Mouse (Mus musculus): ENCODE measurements around the gene Atp8a1. TPM values are rescaled to one million over a fixed set of nuclear protein-coding genes. Genes with fewer than 3 reads are reported as not detected.

Gene Atp8a1
- polyA plus RNA-seq, 1 experiment from 2014 or later, result 8.1 TPM

DNA sequence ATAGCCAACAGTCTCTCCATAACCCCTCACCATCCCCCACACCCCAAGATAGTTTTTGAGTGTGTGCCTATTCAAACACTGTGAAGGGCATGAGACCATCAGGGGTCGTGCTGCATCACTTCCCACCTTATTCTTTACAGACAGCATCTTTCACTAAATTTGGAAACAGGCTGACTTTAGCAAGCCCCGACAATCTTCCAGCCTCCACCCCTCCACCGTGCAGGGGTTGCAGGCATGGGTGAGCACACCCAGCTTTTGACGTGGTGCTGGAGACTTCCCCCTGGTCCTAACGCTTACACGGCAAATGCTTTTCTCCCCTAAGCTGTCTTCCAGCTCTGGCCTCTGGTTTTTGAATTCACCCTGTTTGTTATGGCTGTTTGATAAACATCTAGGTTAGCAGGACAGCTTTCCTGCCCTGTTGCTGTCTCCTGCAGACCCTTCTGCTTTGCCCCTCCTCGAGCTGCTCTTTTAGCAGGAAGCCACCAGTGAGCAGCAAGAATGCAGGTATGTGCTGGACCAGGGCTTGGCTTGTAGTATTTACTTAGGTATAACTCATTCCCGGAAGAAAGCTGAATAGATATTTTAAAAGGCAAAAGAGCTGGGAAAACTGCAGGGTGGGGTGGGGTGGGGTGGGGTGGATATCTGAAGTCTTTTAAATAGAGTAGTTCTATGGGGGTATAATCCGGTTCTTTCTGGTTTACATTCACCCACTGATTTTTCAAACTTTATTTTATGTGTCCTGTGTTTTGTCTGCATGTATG, 218.9 kb downstream of the Atp8a1 start:
- Histone ChIP-seq H3K4me2 (replicated peaks) (no peak overlapping the region), H3K9ac (no peak overlapping the region), H3K36me3 (no peaks in the 10 kb centered on the region), H3K27ac (replicated peaks) (no peak overlapping the region), H3K4me3 (replicated peaks) (no peak overlapping the region), H3K27me3 (no peaks in the 10 kb centered on the region), H3K9me3 (replicated peaks) (no peaks in the 10 kb centered on the region), H3K4me1 (no peaks in the 10 kb centered on the region)
- ATAC-seq (ENCODE audit: insufficient number of reproducible peaks, low FRiP score, low TSS enrichment, low read depth), result no peak
- 78% methylated on average over 9 of the region's 9 CpGs for WGBS

DNA sequence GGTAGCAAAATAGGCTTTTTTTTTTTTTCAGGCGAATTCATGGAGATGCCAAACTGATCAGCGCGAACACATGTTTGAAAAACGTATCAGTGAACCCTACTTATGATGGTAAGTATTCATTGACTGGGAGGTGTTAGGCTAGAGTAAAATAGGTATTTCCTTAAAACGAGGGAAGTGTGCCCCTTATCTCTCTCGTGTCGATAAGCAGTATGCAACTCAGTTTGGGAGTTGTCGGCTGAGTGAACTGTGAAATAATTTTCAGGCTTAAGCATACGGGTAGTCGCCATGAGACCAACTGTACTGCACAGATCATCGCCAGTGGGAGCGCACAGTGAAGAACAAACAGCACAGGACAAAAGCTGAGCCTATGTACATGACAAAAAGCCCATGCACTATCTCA, 226.0 kb downstream of the Atp8a1 start:
- WGBS, result 90% methylated on average over 12 of the region's 12 CpGs
- no peak for ATAC-seq (ENCODE audit: insufficient number of reproducible peaks, low FRiP score, low TSS enrichment, low read depth)
- H3K4me3 ChIP-seq (replicated peaks), result no peak overlapping the region
- H3K9ac ChIP-seq, result no peak overlapping the region
- no peaks in the 10 kb centered on the region for H3K9me3 ChIP-seq (replicated peaks)
- H3K27ac ChIP-seq (replicated peaks), result no peak overlapping the region
- H3K4me2 ChIP-seq (replicated peaks), result no peak overlapping the region
- H3K4me1 ChIP-seq, result no peaks in the 10 kb centered on the region
- no peaks in the 10 kb centered on the region for H3K27me3 ChIP-seq
- no peaks in the 10 kb centered on the region for H3K36me3 ChIP-seq

DNA sequence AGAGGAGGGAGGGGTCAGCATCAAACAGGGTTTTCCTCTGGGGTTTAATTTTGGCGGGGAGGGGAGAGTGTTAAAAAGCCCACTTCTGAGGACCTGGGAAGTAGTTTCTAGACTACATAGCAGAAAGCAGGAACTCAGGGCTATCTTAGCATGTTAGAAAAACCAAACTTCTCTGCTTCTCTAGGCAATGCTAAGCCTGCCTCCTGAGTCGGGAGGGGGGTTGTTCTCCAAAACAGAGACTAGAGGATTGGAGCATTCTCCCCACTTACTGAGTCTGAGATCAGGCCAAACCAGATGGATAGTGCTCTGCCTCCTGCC, 237.8 kb downstream of the Atp8a1 start:
- WGBS, result 16% methylated on average over 2 of the region's 2 CpGs
- ATAC-seq (ENCODE audit: insufficient number of reproducible peaks, low FRiP score, low TSS enrichment, low read depth), result no peak

DNA sequence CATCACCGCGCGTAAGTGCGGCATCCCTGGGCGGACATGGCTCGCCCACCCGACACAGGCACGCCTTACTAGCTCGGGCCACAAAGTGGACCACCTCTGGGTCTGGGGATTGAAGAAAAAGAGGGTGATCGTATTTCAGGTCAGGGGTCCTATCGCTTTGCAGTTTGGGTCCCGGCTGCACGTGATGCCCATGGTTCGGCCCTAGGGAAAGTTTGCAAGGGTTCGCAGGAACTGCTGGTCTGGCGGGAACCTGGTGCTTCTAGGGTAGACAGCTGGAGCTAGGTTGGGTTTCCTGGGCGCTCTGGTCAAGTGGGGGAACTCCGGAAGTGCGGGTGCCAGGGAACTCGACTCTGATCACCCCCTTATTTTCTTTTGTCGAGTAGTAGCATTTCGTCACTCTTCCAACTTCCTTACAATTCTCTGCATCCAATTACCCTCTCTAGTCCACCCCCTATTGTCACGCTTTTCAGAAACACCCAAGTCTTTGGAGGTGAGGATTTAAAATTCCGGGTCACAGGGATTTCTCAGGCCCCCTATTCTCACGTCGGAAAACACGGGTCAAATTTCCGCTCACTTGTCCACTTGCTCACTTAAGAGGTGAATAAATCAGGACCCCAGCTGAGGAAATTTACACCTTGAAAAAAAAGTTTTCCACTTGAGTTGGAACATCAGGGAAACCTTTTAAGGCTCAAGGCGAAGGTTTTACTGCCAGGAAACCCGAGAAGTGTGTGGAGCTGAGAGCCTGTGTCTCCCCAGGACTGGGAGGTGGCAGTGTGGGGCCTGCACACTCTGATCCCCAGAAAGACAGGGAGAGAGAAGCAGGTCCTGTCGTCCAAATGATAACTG, 238.3 kb downstream of the Atp8a1 start:
- WGBS, result 4% methylated on average over 31 of the region's 31 CpGs
- H3K27me3 ChIP-seq, result peaks cover 63% of the 10 kb centered on the region
- no peak overlapping the region for H3K27ac ChIP-seq (replicated peaks)

More for the DNA sequence above, 237.8 kb downstream of the Atp8a1 start:
- no peaks in the 10 kb centered on the region for H3K36me3 ChIP-seq
- H3K9me3 ChIP-seq (replicated peaks), result no peaks in the 10 kb centered on the region
- H3K27ac ChIP-seq (replicated peaks), result no peak overlapping the region
- H3K27me3 ChIP-seq, result peaks cover 63% of the 10 kb centered on the region
- H3K4me1 ChIP-seq, result peaks cover 21% of the 10 kb centered on the region
- H3K4me2 ChIP-seq (replicated peaks), result no peak overlapping the region
- no peak overlapping the region for H3K4me3 ChIP-seq (replicated peaks)
- no peak overlapping the region for H3K9ac ChIP-seq

DNA sequence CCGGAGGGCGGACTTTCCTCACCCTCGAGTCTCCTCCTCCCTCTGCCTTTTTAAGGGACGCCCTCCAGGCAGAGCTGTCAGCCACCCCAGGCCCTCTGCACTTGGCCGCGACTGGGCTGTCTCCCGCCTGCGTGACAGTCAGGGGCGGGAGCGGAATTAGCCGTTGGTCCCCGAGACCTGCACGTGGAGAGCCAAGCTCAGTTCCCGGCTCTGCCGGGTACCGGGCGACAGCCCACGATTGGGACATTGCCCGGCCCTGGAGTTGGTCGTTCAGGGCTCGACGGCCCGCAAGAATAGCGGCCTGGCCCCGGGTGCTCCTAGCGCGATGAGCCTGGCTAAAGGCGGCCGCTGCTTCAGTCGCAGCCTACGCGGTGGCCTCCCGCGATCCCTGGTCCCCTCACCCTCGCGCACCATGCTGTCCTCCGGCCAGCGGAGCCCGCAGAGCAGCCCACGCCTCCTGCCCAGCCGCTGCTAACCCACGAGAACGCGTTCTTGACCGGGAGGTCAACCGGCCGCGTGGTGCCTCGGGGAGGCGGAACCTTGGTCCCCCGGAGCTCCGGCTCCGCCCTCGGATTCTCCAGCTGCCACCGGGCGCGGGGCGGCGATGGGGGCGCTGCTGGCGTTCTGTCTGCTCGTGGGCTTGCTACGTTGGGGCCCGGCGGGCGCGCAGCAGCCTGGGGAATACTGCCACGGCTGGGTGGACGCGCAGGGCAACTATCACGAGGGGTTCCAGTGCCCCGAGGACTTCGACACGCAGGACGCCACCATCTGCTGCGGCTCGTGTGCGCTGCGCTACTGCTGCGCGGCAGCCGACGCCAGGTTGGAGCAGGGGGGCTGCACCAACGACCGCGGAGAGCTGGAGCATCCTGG, 239.2 kb downstream of the Atp8a1 start, which contains the start of gene Shisa3:
Gene Shisa3, plus strand, starts transcription at position 79 of the 870 bp plus-strand sequence.
- Histone ChIP-seq H3K36me3 (no peaks in the 10 kb centered on the region), H3K4me1 (peaks cover 21% of the 10 kb centered on the region), H3K4me3 (replicated peaks) (peak within 1 kb of the TSS; percentile 51), H3K4me2 (replicated peaks) (peak within 1 kb of the TSS; percentile 94), H3K27me3 (peaks cover 66% of the 10 kb centered on the region), H3K27ac (replicated peaks) (no peak within 1 kb of the TSS), H3K9me3 (replicated peaks) (no peaks in the 10 kb centered on the region), H3K9ac (no peak within 1 kb of the TSS)
- peak; percentile 67 for ATAC-seq (ENCODE audit: insufficient number of reproducible peaks, low FRiP score, low TSS enrichment, low read depth)
- under 1% methylated on average over 81 of the region's 86 CpGs for WGBS

More for the DNA sequence above, 238.3 kb downstream of the Atp8a1 start:
- H3K4me3 ChIP-seq (replicated peaks), result peak overlapping the region; percentile 51
- peaks cover 21% of the 10 kb centered on the region for H3K4me1 ChIP-seq
- ATAC-seq (ENCODE audit: insufficient number of reproducible peaks, low FRiP score, low TSS enrichment, low read depth), result no peak
- no peak overlapping the region for H3K9ac ChIP-seq
- H3K9me3 ChIP-seq (replicated peaks), result no peaks in the 10 kb centered on the region
- no peaks in the 10 kb centered on the region for H3K36me3 ChIP-seq
- peak overlapping the region; percentile 94 for H3K4me2 ChIP-seq (replicated peaks)

DNA sequence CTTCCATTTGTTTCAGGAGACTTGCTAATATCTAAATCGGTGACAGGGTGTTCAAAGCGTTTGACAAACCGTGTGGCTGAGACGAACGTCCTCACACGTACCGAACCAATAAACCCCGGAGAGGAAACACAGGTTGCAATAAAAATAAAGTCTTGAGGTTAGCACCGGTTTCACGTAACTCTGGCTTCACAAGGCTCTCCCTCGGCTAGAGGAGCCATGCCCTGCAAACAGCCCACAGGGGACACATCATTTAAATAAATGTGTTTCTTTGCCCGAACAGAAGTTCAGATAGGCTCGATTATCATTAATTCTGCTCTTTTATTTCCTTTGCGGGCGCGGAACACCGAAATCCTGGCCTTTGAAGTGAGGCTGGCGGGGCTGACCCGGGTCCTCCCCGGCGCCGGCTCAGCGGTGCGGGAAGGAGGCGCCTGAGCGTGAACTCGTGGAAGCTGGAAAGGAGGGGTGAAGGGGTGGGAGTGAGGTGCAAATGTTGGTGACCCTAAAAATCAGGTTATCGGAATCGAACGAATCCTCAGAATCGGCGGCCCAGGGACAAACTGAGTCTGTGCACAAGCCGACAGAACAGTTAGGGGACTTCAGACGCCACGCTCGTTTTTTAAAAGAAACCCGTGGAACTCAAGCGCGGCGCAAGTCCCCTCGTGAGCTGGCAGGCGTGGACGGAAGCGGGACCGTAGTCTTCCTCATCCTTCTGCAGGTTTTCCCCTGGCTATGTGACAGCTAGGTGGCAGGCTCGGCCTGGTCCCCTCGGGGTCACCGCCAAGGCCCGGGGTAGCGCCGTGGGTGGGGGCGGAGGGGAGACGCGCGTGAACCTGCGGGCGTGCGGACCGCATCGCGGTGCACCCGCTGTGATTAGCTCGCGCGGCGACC, 240.1 kb downstream of the Atp8a1 start:
- Histone ChIP-seq H3K27ac (replicated peaks) (no peak overlapping the region), H3K36me3 (no peaks in the 10 kb centered on the region), H3K4me2 (replicated peaks) (peak overlapping the region; percentile 94), H3K4me1 (peaks cover 21% of the 10 kb centered on the region), H3K9me3 (replicated peaks) (no peaks in the 10 kb centered on the region), H3K4me3 (replicated peaks) (peak overlapping the region; percentile 51), H3K9ac (no peak overlapping the region), H3K27me3 (peaks cover 72% of the 10 kb centered on the region)
- ATAC-seq (ENCODE audit: insufficient number of reproducible peaks, low FRiP score, low TSS enrichment, low read depth), result peak; percentile 49
- WGBS, result 1% methylated on average over 66 of the region's 66 CpGs

DNA sequence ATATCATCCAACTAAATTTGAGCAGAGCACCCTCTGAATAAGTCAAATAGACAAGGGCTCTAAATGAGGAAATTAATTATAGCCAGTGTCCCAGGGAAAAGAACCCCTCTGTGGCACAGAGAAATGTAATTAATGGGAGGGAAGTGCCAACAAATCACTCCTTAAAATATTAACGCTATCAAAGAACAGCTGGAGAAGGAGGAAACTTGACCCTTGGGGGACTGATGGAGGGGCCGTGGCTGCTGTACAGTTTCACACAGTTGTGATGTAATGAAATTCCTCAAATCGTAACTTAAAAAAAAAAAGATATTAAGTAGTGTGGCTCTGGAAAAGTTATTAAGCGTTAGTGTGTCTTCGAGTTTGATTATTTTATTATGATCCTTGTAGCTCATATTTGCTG, 241.3 kb downstream of the Atp8a1 start:
- Histone ChIP-seq H3K9me3 (replicated peaks) (no peaks in the 10 kb centered on the region), H3K36me3 (no peaks in the 10 kb centered on the region), H3K27me3 (peaks cover 67% of the 10 kb centered on the region), H3K4me3 (replicated peaks) (no peak overlapping the region), H3K4me1 (peaks cover 21% of the 10 kb centered on the region), H3K4me2 (replicated peaks) (no peak overlapping the region), H3K9ac (no peak overlapping the region), H3K27ac (replicated peaks) (no peak overlapping the region)
- 33% methylated on average over 5 of the region's 5 CpGs for WGBS
- no peak for ATAC-seq (ENCODE audit: insufficient number of reproducible peaks, low FRiP score, low TSS enrichment, low read depth)

DNA sequence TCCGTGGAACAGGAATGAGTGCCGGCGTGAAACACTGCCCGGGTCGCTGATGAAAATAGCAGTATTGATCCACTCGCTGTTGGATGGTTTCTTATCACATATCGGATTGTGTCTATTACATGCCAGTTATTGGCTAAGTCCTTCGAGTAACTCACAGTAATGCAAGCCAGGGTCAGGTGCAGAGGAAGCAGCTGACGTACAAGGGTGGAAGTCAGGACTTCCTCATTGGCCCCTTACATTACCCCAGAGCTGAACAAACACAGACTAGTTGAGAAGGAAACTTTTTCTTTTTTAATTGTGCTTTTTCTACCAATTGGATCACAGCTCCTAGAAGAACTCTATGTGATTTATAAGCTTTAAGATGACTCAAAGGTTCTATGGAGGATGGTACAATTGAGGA, 247.3 kb downstream of the Atp8a1 start:
- WGBS, result 82% methylated on average over 9 of the region's 9 CpGs
- Histone ChIP-seq H3K9ac (no peak overlapping the region), H3K9me3 (replicated peaks) (no peaks in the 10 kb centered on the region), H3K36me3 (no peaks in the 10 kb centered on the region), H3K4me3 (replicated peaks) (no peak overlapping the region), H3K27ac (replicated peaks) (no peak overlapping the region), H3K27me3 (peaks cover 12% of the 10 kb centered on the region), H3K4me2 (replicated peaks) (no peak overlapping the region), H3K4me1 (no peaks in the 10 kb centered on the region)
- ATAC-seq (ENCODE audit: insufficient number of reproducible peaks, low FRiP score, low TSS enrichment, low read depth), result no peak

DNA sequence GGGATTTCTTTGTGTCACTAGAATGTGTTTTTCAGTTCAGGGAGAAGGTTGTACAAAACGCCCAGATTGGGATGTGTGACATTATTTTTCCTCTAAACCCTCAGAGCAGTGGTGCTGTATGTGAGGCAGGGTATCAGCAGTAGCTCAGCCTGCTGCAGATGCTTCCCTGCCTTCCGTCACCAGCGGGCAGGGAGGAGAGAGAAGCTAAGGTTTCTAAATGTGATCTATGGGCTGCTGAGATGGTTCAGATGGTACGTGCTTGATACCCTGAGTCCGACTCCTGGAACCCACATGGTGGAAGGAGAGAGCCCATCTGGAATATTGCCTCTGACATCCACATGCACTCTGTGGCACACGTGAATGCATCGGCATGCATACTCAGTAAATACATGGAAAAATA, 251.6 kb downstream of the Atp8a1 start:
- Histone ChIP-seq H3K36me3 (no peaks in the 10 kb centered on the region), H3K9ac (no peak overlapping the region), H3K9me3 (replicated peaks) (no peaks in the 10 kb centered on the region), H3K4me1 (no peaks in the 10 kb centered on the region), H3K4me3 (replicated peaks) (no peak overlapping the region), H3K27ac (replicated peaks) (no peak overlapping the region), H3K4me2 (replicated peaks) (no peak overlapping the region), H3K27me3 (no peaks in the 10 kb centered on the region; the same call in 1 of the 2 replicates)
- 59% methylated on average over 7 of the region's 7 CpGs for WGBS
- no peak for ATAC-seq (ENCODE audit: insufficient number of reproducible peaks, low FRiP score, low TSS enrichment, low read depth)

DNA sequence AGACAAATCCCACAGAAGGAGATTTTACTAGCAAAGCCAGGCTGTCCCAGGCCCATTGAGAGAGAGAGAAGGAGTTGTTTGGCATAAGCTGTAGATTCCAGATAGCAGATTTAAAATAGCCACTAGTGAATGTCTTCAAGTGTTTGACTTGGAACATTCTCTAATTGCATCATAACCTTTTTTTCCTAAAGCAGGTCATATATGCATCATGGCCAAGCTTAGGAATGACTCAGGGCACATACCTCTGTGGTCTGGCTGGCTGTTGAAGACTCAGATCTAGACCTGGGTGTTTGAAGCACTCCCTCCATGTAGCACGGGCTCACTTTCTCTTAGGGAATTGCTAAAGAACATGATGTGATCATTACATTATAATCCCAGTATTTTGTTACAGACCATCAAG, 252.2 kb downstream of the Atp8a1 start:
- Histone ChIP-seq H3K9ac (no peak overlapping the region), H3K4me2 (replicated peaks) (no peak overlapping the region), H3K27ac (replicated peaks) (no peak overlapping the region), H3K9me3 (replicated peaks) (no peaks in the 10 kb centered on the region), H3K4me1 (no peaks in the 10 kb centered on the region), H3K36me3 (no peaks in the 10 kb centered on the region), H3K27me3 (no peaks in the 10 kb centered on the region; the same call in 1 of the 2 replicates), H3K4me3 (replicated peaks) (no peak overlapping the region)
- ATAC-seq (ENCODE audit: insufficient number of reproducible peaks, low FRiP score, low TSS enrichment, low read depth), result no peak
- 71% methylated on average over 1 of the region's 1 CpGs for WGBS
